Mouse (Mus musculus) limb, embryonic 15.5 days (tissue): ENCODE measurements around the gene Gm11172. TPM values are rescaled to one million over a fixed set of nuclear protein-coding genes. Genes with fewer than 3 reads are reported as not detected.
A peak's percentile ranks its signal among the peaks of the same experiment; 100 is the strongest.

Experiments
- ATAC-seq: fragments of 200-750 bp; cut with Nextera tagmentation; 2 replicates; pipeline ENCODE4 v1.8.0; 2017; ENCODE audit warnings: low read depth, moderate TSS enrichment; ENCODE audit not compliant: insufficient number of reproducible peaks, low FRiP score, low TSS enrichment
- H3K27ac ChIP-seq: fragments of 300-500 bp; sonication (generic); 2 replicates; pipeline ENCODE4 v1.5.1; 2015; ENCODE audit warnings: moderate library complexity, mild to moderate bottlenecking, inconsistent platforms
- H3K27me3 ChIP-seq: fragments of 300-500 bp; sonication (generic); 2 replicates; pipeline ENCODE4 v1.6.1; 2015; ENCODE audit warnings: inconsistent platforms
- H3K36me3 ChIP-seq: fragments of 300-500 bp; sonication (generic); 2 replicates; pipeline ENCODE4 v1.6.1; 2015; ENCODE audit warnings: inconsistent platforms
- H3K4me1 ChIP-seq: fragments of 300-500 bp; sonication (generic); 2 replicates; pipeline ENCODE4 v1.6.1; 2015; ENCODE audit warnings: inconsistent platforms
- H3K4me2 ChIP-seq: fragments of 300-500 bp; sonication (generic); 2 replicates; pipeline ENCODE4 v1.6.1; 2015; ENCODE audit warnings: mild to moderate bottlenecking, inconsistent platforms
- H3K4me3 ChIP-seq: fragments of 300-500 bp; sonication (generic); 2 replicates; pipeline ENCODE4 v1.5.1; 2015; ENCODE audit warnings: mild to moderate bottlenecking, inconsistent platforms
- H3K9ac ChIP-seq: fragments of 300-500 bp; sonication (generic); 2 replicates; pipeline ENCODE4 v1.6.1; 2015; ENCODE audit warnings: inconsistent platforms
- H3K9me3 ChIP-seq: fragments of 300-500 bp; sonication (generic); 2 replicates; pipeline ENCODE4 v1.6.1; 2016; ENCODE audit warnings: inconsistent platforms
- WGBS: fragments of 180-500 bp; shearing (Covaris S2); methylation state at CpG from one replicate; pipeline ENCODE4 v1.1.7; 2015; 5-methylcytosine and 5-hydroxymethylcytosine counted together
- polyA plus RNA-seq: library from polyadenylated mRNA; unstranded; fragments of >200 nt; fragmentation: Nextera tagmentation; extraction: Ambion mirVana; gene quantifications from 2 replicates; pipeline ENCODE4 v1.2.1, GENCODE M21; 2015

The Gm11172 gene
- polyA plus RNA-seq, 1 experiment from 2014 or later, result not detected

DNA sequence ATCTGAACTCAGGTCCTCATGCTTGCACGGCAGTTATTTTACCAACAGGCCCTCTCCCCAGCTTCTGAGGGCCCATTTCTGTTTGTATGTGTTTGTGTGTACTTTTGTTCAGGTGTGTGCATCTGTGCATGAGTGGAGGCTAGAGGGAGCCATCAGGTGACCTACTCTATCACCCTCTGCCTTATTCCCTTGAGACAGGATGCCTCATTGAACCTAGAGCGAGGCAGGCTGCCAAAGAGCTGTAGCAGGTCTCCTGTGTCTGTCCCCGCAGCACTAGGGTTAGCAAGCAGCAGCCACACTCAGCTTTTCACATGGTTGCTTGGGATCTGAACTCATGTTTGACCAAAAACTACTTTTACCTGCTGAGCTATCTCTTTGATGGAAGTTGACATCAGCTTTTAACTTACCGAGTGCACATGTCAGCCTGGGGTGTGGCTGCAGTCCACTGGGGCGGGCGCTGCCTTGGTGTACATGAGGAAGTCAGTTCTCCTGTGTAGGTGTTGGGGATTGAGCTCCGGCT lies 47.1 kb downstream of the Gm11172 start:
- no peaks in the 10 kb centered on the region for H3K36me3 ChIP-seq
- no peaks in the 10 kb centered on the region for H3K9me3 ChIP-seq
- H3K4me3 ChIP-seq, result no peak overlapping the region
- H3K4me2 ChIP-seq, result no peak overlapping the region
- no peaks in the 10 kb centered on the region for H3K27me3 ChIP-seq
- no peak overlapping the region for H3K9ac ChIP-seq
- peaks cover 12% of the 10 kb centered on the region for H3K4me1 ChIP-seq
- no peak overlapping the region for H3K27ac ChIP-seq
- ATAC-seq, result no peak
- WGBS, result 83% methylated on average over 7 of the region's 7 CpGs

DNA sequence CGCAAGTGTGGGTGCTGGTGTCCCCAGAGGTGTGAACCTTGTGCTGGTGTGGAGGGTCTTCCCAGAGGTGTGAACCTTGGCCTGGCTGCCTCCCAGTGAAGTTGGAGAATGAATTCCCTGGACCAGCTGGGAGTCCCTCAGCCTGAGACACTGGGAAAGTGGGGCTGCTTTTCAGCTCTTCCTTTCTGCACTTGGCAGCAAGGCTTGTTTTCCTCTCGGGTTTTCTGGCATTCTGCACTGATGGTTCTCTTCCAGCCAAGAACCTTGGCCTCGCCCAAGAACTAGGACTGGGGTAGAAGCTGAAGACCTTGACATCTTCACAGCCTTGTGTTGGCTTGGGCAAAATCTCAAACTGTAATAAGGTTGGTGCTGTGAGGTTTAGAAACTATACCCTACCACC lies 48.7 kb downstream of the Gm11172 start:
- Histone ChIP-seq H3K36me3 (no peaks in the 10 kb centered on the region), H3K4me2 (no peak overlapping the region), H3K9me3 (no peaks in the 10 kb centered on the region), H3K4me3 (no peak overlapping the region), H3K27me3 (no peaks in the 10 kb centered on the region), H3K9ac (no peak overlapping the region), H3K27ac (0 out of 2 replicates have a peak overlapping the region, but pooled peaks have one; percentile 22), H3K4me1 (peaks cover 20% of the 10 kb centered on the region)
- ATAC-seq, result no peak
- 68% methylated on average over 3 of the region's 3 CpGs for WGBS

Other genes starting within 250 kb of the Gm11172 start
- 17.4 and 17.5 TPM in 2 replicates for gene Socs1, start 27.4 kb upstream of the Gm11172 start, polyA plus RNA-seq
- not detected in 2 replicates for gene Tnp2, start 24.3 kb upstream of the Gm11172 start, polyA plus RNA-seq
- gene Prm3, start 22.0 kb upstream of the Gm11172 start, polyA plus RNA-seq, result not detected in 2 replicates
- not detected in 2 replicates for gene Prm2, start 16.8 kb upstream of the Gm11172 start, polyA plus RNA-seq
- gene Prm1, start 7.1 kb upstream of the Gm11172 start, polyA plus RNA-seq, result 0.50 TPM in 1 of 2 replicates, not detected in the other
- 2.8 and 3.0 TPM in 2 replicates for gene Rmi2, start 22.1 kb downstream of the Gm11172 start, polyA plus RNA-seq
- gene Snn, start 248.0 kb downstream of the Gm11172 start, polyA plus RNA-seq, result 33.3 and 34.5 TPM in 2 replicates